Mouse (Mus musculus): ENCODE data around the gene Itsn1. TPM values are rescaled to one million over a fixed set of nuclear protein-coding genes. Genes with fewer than 3 reads are reported as not detected.

Itsn1 gene
- polyA plus RNA-seq, 1 experiment = 49.2 TPM

DNA sequence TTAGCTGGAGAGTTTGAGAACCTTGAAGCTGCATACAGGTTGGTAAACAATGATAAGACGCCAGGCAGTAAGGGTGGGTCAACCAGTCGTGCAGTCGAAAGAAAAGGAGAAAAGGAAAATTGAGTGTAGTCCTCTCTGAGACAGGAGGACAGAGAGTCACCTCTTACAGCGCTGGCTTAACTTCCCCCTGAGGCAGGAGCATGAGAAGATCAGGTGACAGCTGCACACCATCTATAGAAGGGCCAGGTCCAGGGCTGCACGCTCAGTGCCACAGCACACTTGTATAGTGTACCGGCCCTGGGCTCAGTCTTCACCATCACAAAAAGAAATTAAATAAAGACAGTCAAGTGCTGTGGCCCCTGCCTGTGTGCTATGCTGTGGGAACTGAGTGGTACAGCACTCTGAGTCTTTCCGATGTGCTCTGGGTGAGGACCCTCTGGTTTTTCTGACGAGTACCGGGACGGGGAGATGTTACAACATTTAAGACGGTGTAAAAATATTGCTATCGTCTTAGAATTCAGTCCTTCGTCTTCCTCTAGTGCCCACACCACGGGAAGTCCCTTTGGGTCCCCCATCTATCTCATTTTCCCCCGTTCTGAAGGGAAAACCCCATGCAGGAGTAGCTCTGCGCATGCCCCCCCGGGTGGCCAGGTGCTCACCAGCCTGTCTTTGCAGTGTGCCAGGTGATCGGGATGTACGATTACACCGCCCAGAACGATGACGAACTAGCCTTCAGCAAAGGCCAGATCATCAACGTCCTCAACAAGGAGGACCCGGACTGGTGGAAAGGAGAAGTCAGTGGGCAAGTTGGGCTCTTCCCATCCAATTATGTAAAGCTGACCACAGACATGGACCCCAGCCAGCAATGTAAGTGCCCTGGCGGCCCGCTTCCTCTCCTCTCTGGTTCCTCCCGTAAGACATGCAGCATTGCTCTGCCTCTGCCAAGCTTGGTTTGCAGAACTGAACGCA, 140.1 kb downstream of the Itsn1 start:
- Histone ChIP-seq H3K27me3 (replicated peaks) (peaks cover 18% of the 10 kb centered on the region), H3K9me3 (no peaks in the 10 kb centered on the region), H3K4me1 (peaks cover 85% of the 10 kb centered on the region), H3K36me3 (replicated peaks; ENCODE audit: low read length) (peaks cover 72% of the 10 kb centered on the region), H3K4me3 (replicated peaks) (peak overlapping the region; percentile 67)
- TF ChIP-seq GATA1 (IDR thresholded peaks at IDR 0.05; ENCODE audit: borderline replicate concordance, low read length) (no peak), FLI1 (IDR thresholded peaks at IDR 0.05; ENCODE audit: low read length) (no peak)

DNA sequence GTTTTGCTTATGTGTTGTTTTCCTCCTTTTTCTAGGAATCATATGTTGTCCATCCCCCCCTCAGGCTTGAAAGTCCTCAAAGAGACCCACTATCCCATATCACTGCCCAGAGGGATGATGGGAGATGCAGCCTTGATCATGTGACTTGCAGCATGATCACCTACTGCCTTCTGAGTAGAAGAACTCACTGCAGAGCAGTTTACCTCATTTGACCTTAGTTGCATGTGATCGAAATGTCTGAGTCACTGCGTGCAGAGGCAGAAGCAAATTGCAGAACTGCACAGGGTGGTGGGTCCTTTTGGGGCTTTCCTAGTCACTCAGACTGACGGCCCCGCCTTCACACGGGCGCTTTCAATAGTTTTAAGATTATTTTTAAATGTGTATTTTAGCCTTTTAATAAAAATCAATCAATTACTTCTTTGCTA, 141.1 kb downstream of the Itsn1 start:
- peaks cover 27% of the 10 kb centered on the region for H3K27me3 ChIP-seq (replicated peaks)
- peak overlapping the region; percentile 44 for H3K4me3 ChIP-seq (replicated peaks)
- H3K36me3 ChIP-seq (replicated peaks; ENCODE audit: low read length) = peaks cover 63% of the 10 kb centered on the region
- H3K4me1 ChIP-seq = peaks cover 83% of the 10 kb centered on the region
- no peaks in the 10 kb centered on the region for H3K9me3 ChIP-seq
- TF ChIP-seq GATA1 (IDR thresholded peaks at IDR 0.05; ENCODE audit: borderline replicate concordance, low read length) (no peak), FLI1 (IDR thresholded peaks at IDR 0.05; ENCODE audit: low read length) (no peak)

DNA sequence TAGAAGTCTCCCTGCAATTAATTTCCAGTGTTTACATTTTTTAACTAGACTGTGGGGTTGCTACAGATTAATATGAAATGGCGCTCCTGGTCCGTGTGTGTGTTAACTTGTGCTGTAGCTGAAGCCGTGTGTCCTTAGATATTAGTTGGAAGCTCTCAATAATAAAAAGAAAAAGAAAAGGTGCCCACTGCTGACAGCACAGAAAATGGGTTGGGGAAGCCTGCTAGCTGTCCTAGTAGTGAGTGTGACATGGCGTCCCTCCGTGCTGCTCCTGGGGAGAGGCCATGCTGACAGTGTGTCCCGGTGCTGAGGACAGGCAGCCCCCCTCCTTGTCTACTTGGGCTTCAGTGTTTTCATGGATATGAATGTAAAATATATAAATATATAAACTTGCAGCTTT, 142.1 kb downstream of the Itsn1 start:
- TF ChIP-seq FLI1 (IDR thresholded peaks at IDR 0.05; ENCODE audit: low read length) = no peak
- no peak for TF ChIP-seq GATA1 (IDR thresholded peaks at IDR 0.05; ENCODE audit: borderline replicate concordance, low read length)
- Histone ChIP-seq H3K9me3 (no peaks in the 10 kb centered on the region), H3K4me1 (peaks cover 79% of the 10 kb centered on the region), H3K4me3 (replicated peaks) (no peak overlapping the region), H3K27me3 (replicated peaks) (peaks cover 36% of the 10 kb centered on the region), H3K36me3 (replicated peaks; ENCODE audit: low read length) (peaks cover 55% of the 10 kb centered on the region)

DNA sequence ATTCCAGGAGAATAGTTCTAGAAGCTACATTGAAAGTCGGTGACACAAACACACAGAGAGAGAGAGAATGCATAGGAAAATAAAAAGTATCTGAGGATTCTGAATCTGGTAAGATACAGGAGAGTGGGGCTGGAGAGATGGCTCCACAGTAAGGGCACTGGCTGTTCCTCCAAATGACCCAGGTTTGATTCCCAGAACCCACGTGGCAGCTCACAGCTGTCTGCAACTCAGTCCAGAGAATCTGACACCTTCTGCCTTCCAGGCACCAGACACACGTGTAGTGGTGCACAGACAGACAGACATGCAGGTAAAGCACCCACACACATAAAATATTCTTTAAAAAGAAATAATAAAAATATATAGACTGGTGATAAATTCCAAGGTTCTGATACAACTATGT, 144.6 kb downstream of the Itsn1 start:
- Histone ChIP-seq H3K9me3 (no peaks in the 10 kb centered on the region; the same call in 1 of the 2 replicates), H3K27me3 (replicated peaks) (peaks cover 57% of the 10 kb centered on the region), H3K4me3 (replicated peaks) (no peak overlapping the region), H3K36me3 (replicated peaks; ENCODE audit: low read length) (peaks cover 33% of the 10 kb centered on the region), H3K4me1 (peaks cover 60% of the 10 kb centered on the region)
- TF ChIP-seq FLI1 (IDR thresholded peaks at IDR 0.05; ENCODE audit: low read length) (no peak), GATA1 (IDR thresholded peaks at IDR 0.05; ENCODE audit: borderline replicate concordance, low read length) (no peak)

DNA sequence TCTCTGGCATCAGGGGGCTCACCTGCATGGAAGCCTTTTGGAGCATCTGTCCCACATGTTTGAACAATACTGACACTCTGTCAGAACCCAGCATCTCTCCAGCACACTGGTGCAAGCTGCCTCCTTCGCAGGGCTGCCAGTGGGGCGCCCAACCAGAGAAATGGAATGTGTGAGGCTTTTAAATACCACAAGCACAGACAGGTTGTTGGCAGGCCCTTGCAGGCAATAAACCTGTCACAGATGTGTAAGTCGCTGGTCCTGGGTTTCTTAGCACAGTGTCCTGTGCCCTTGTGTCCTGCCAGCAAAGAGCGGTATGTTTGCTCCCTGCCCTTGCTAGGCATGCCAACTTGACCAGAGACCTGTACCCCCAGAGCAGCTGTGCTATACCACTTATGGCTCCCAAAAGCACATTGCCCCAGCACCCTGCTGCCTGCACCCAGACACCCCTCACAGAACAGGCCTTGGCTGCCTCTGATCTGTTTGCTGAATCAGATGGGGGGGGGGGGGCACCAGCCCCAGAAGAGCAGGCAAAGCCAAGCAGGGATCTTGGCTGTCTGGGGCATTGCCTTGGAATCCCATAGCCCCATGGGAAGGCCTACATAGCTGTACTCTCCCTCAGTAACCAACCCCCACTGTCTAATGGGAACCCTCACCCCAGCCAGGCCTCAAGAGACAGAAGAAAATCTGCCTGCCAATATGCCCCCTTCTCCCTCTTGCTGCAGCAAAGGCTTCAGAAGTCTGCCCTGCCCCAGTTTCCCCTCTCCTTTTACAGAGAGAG, 146.7 kb downstream of the Itsn1 start:
- no peaks in the 10 kb centered on the region; the same call in 1 of the 2 replicates for H3K9me3 ChIP-seq
- H3K27me3 ChIP-seq (replicated peaks) = peaks cover 69% of the 10 kb centered on the region
- H3K36me3 ChIP-seq (replicated peaks; ENCODE audit: low read length) = peaks cover 14% of the 10 kb centered on the region
- peaks cover 57% of the 10 kb centered on the region for H3K4me1 ChIP-seq
- no peak overlapping the region for H3K4me3 ChIP-seq (replicated peaks)
- no peak for TF ChIP-seq GATA1 (IDR thresholded peaks at IDR 0.05; ENCODE audit: borderline replicate concordance, low read length)
- no peak for TF ChIP-seq FLI1 (IDR thresholded peaks at IDR 0.05; ENCODE audit: low read length)

DNA sequence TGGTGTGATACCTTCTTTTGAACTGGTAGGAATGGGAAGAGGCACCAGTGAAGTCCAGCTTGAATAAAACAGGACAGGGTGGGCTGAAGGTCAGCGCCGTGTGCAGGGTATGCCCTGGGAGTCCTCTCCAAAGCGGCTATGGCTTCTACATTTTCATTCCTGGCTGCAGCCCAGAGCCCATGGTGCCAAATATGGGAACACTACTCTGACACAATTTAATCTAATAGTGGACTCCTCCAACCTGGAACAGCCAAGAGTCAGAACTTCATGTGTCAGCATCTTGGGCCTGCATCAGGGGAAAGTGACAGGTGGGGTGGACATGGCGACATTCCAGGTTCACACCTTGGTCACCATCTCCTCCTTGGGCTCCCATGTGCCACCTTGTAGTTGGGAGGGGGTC, 147.4 kb downstream of the Itsn1 start:
- H3K27me3 ChIP-seq (replicated peaks) = peaks cover 75% of the 10 kb centered on the region
- H3K4me3 ChIP-seq (replicated peaks) = no peak overlapping the region
- H3K9me3 ChIP-seq = peaks cover 3% of the 10 kb centered on the region; the same call in 1 of the 2 replicates
- TF ChIP-seq GATA1 (IDR thresholded peaks at IDR 0.05; ENCODE audit: borderline replicate concordance, low read length) = no peak
- TF ChIP-seq FLI1 (IDR thresholded peaks at IDR 0.05; ENCODE audit: low read length) = no peak
- peaks cover 11% of the 10 kb centered on the region for H3K36me3 ChIP-seq (replicated peaks; ENCODE audit: low read length)
- peaks cover 62% of the 10 kb centered on the region for H3K4me1 ChIP-seq

DNA sequence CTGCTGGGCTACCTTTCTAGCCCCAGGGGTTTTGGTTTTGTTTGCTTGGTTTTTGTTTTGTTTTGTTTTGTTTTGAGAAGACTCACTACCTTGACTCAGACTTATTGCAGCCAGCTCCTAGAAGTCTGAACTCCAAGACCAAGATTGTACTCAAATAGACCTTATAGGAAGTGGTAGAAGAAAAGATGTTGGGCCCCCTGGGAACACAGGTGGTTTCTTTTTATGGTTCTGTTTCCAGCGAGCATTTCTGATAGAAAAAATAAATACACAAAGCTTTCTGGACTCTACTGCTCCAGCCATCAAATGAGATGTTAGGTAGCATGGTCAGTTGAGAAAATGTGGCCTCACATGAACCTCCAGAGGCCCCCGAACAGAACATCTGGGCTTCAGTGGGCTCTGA, 150.0 kb downstream of the Itsn1 start:
- Histone ChIP-seq H3K36me3 (replicated peaks; ENCODE audit: low read length) (no peaks in the 10 kb centered on the region), H3K27me3 (replicated peaks) (peaks cover 80% of the 10 kb centered on the region), H3K4me1 (peaks cover 60% of the 10 kb centered on the region), H3K9me3 (peaks cover 3% of the 10 kb centered on the region; the same call in 1 of the 2 replicates), H3K4me3 (replicated peaks) (no peak overlapping the region)
- TF ChIP-seq FLI1 (IDR thresholded peaks at IDR 0.05; ENCODE audit: low read length) (no peak), GATA1 (IDR thresholded peaks at IDR 0.05; ENCODE audit: borderline replicate concordance, low read length) (no peak)

DNA sequence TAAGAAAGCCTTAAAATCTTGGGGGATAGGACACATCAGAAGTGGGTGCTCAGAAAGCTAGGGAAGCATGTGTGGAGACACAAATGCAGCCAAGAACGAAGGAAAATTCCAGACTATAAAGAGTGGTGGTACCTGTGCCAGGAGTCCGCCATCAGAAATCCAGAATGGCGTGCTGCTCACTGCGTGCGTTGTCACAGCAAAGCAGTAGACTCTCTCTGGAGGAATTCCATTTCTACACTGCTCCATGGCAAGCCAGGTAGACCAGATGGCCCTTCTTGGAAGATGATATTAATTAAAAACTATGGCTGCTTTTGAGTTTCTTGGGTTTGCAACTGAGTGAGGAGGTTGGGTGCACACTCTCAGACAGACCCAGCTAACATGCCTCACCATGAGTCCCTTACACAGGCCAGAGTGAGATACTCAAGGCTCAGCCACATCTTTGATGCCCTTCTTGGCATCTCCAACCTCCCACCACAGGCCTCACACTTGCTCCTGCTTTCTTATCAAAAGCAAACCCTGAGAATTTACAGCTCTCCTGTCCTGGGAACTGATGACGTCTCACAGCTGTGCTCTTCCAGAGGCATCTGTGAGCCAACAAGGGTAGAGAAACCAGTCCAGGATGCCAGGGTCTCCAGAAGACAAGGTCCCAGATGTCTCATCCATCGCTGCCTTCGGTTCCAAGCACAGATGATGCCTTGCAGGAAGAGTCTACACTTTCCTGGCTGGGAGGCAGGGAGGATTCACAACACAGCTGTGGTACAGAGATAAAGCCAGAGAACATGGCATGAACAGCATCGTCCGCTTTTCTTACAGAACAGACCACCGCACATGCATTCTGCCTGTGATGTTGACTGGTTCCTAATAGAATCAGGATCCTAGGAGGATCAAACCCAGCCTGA, 152.0 kb downstream of the Itsn1 start:
- H3K4me1 ChIP-seq = peaks cover 55% of the 10 kb centered on the region
- peaks cover 3% of the 10 kb centered on the region; the same call in 1 of the 2 replicates for H3K9me3 ChIP-seq
- no peaks in the 10 kb centered on the region for H3K36me3 ChIP-seq (replicated peaks; ENCODE audit: low read length)
- TF ChIP-seq GATA1 (IDR thresholded peaks at IDR 0.05; ENCODE audit: borderline replicate concordance, low read length) = no peak
- no peak for TF ChIP-seq FLI1 (IDR thresholded peaks at IDR 0.05; ENCODE audit: low read length)
- peaks cover 75% of the 10 kb centered on the region for H3K27me3 ChIP-seq (replicated peaks)
- H3K4me3 ChIP-seq (replicated peaks) = no peak overlapping the region

All from megakaryocyte, embryonic 14.5 days (primary cell).